Comparison of ENCODE assay signal across 11 mouse cellular contexts in the genomic region with DNA sequence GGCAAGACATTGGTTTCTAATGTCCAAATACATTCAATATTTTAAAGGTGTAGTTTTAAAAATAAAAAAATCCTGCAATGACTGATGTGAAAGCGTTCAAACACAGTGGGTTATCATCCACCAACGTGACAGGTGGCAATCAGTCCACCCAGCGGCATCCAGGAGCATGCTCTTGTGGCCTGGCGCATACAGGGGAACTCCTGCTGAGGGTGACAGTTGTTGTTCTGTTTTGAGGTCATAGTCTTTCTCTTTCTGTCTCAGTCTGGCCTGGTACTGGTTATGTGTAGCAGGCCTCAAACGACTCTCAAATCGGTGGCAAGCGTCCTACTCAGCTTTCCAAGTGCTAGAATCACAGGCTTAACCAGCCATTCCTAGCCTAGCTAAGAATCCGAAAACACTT.
"Had no signal": no experiment of that assay in that cellular context is flagged by ENCODE, and none has a peak within 500 bp of the region (broad histone marks: within the 10 kb centered on the region; RNA-seq: fewer than 3 reads in every experiment).

No protein-coding gene starts in this region.

- H3K27ac ChIP-seq: kidney, embryonic 15.5 days; limb, embryonic 15.5 days; liver, embryonic 14.5 days; midbrain, embryonic 13.5 days; stomach, postnatal 0 days had no signal

- H3K4me2 ChIP-seq: kidney, embryonic 15.5 days; limb, embryonic 15.5 days; midbrain, embryonic 13.5 days had no signal

- H3K27me3 ChIP-seq: kidney, embryonic 15.5 days; limb, embryonic 15.5 days; midbrain, embryonic 13.5 days had no signal

- DNase-seq: kidney, postnatal 14 days; layer of hippocampus, postnatal 36 days; lung, adult 18-20 months; right cerebral cortex, adult 18-20 months; right cerebral cortex, postnatal 25 days; thymus, postnatal 4 days had no signal

- H3K9me3 ChIP-seq: kidney, embryonic 15.5 days; limb, embryonic 15.5 days; midbrain, embryonic 13.5 days had no signal

- H3K36me3 ChIP-seq: kidney, embryonic 15.5 days; limb, embryonic 15.5 days; midbrain, embryonic 13.5 days had no signal

- H3K9ac ChIP-seq: kidney, embryonic 15.5 days; limb, embryonic 15.5 days; liver, embryonic 14.5 days; midbrain, embryonic 13.5 days had no signal

- ATAC-seq: midbrain, embryonic 13.5 days had no signal

- H3K4me3 ChIP-seq: kidney, embryonic 15.5 days; limb, embryonic 15.5 days; midbrain, embryonic 13.5 days had no signal
